Mouse (Mus musculus) lung, postnatal 25 days (tissue): Measurements from ENCODE around the gene Calhm1.

Experiments used
- DNase-seq: peaks from one replicate; pipeline ENCODE4 v3.0.0; 2022; ENCODE audit warnings: low spot score

Calhm1 gene

DNA sequence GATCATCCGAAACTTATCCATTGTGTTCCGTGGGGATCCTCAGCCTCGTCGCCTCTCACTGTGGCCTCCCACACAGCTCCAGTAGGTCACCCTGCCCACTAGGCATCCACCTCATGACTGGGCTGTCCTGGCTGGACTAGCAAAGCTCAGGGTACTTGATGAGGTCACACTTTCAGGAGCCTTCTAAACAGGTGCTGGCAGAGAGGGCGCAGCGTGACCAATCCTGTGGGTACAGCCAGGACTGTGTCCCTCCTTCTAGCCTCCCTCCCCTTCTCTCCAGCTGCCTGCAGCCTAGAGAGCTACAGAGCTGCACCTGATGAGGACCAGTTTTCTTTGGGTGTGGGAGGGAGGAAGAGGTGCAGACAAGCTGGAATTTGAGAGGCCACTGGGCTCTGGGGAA lies at the start of gene Calhm1:
TSS of gene Calhm1 (minus strand) at position 101 of the 400 bp plus-strand sequence.
- no peak for DNase-seq

DNA sequence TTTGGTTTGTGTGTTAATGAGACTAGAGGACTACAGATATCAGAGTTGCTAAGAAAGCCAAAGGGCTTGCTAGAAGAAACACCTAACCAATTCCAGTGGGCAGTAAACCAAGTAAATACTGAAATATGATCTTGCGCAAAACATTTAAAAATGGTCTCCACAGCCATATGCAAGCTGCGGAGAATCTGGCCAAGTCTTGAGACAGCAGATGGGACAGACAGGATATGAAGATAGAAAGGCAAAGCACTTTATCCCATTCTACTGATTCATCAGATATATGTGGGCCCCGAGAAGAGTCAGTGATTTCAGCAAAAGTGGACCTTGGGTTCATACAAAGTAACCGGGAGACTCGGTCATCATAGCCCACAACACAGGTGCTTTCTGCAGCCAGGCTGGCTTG lies 48.1 kb upstream of the Calhm1 start:
- no peak for DNase-seq

DNA sequence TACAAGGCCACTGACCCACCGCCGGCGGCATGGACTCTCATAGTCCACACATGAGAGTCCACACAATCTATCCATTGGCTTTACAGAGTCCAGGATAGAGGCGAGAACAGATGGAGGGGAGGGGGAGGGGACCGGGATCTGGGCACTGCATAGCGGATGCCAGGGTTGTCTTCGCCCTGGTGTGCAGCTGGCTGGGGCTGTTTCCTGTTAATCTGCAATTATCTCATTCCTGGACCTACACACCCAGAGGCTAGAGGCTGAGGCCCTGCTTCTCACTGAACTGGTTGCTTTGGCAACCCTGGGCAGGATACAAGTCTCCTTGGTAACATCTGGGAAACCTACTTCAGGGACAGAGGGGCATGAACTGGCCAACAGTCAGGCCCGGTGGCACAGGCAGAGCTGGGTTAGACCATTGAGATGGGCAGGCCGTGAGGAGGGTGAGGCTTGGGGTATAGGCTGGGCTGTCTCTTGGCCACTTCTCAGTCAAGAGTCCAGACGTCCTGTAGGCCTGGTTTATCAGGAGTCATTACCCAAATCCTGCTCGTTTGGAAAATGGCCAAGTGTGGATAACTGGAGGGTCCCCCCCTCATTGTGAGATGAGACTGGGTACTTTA lies 44.6 kb upstream of the Calhm1 start:
- no peak for DNase-seq

DNA sequence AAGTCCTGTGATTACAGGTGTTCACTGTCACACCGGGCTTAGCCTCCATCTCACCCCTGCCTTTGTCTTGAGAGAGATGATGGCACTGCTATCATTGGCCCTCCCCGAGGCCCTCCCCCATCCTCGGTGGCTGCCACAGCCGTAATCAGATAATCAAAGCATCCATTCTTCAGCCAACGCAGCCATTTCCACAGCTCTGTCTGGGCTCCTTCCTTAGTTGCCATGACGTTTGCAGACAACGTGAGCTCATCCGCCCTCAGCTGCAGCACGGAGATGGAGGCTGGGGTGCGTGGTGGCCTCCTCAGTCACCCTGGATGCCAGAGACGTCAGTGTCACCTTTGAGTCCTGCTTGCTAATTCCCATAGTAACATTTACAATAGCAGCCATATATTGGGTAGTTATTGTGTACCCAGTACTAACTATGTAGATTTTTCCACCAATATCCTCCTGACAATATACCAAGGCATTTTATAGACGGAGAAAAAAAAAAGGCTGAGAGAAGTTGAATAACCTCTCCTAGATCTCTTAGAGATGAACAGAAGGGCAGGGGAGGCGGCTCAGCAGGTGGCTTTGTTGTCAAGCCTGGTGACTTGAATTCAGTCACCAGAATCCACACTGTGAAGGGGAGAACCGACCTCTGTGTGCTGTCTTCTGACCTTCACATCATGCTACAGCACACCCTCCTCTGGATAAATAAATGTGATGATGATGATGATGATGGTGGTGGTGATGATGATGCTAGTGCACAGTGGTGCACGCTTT lies 42.6 kb upstream of the Calhm1 start:
- no peak for DNase-seq

DNA sequence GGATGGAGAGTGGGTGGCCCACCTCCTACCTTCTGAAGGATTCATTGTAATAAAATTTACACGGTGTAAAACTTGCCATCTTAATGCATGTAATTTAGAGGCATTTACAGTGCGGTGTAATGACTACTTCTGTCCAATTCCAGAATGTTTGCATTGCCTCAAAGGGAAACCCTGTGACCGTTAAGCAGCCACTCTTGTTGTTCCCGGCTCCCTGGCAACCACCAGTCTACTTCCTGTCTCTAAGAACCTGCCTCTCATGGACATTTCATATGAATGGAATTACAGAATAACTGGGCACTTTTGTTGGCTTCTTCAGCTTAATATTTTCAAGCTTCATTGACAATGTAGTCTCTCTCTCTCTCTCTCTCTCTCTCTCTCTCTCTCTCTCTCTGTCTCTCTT lies 40.7 kb upstream of the Calhm1 start:
- DNase-seq: no peak

DNA sequence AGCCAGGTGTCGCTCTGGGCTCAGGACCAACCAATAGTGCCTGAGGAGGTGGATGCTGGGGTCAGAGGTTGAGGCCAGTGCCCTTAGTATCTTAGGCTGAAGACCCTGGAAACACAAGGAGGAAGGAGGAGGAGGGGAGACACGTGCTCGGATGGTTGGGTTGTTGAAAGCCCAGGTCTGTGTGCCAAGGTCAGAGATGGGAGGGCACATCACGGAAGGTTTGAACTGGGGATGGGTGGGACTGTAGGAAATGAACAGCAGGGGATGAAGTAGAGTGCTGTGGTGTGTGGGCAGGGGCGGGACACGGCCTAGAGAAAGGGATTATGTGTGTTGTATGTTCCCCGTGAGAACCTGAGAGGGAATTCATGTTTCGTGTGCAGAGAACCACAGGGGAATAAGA lies 40.2 kb upstream of the Calhm1 start:
- DNase-seq: no peak

DNA sequence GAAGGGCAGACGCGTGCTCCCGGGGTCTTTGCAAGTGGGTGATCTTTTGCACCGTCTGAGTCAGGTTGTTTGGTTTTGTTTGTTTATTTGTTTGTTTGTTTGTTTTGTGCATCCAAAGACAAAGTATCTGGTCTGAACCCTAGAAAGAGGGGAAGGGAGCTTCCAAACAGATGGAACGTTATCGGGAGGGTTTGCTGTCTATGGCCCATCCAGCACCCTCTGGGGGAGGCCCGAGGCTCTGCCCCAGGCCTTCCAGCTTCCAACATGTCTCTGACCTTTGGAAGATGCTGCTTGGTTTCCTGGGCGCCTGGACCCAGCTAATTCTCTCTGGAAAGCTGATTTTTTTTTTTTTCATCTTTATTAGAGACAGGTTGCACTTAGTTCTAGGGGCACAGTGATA lies 36.0 kb upstream of the Calhm1 start:
- DNase-seq: no peak

DNA sequence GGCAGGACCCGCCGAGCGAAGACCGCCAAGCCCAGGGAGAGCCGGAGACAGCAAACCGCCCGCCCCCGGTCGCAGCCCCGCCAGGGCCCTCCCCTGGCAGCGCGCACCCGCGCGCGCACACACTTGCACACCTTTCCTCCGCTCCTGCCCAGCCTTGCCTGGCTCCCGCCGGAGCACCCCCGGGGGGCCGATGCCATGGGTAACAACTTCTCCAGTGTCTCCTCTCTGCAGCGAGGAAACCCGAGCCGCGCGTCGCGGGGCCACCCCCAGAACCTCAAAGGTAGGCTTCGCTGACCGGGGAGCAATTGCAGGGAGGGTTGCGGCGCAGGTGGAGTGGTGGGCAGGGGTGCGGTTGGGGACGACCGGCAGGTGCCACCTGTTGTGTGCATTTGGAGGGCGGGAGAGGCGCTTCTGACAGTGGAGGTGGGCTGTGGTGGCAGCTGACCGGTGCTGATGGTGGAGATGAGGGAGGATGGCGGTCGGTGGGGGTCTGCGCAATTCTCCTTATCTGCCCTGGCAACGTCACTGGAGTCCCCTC lies 35.3 kb upstream of the Calhm1 start:
- DNase-seq: no peak

DNA sequence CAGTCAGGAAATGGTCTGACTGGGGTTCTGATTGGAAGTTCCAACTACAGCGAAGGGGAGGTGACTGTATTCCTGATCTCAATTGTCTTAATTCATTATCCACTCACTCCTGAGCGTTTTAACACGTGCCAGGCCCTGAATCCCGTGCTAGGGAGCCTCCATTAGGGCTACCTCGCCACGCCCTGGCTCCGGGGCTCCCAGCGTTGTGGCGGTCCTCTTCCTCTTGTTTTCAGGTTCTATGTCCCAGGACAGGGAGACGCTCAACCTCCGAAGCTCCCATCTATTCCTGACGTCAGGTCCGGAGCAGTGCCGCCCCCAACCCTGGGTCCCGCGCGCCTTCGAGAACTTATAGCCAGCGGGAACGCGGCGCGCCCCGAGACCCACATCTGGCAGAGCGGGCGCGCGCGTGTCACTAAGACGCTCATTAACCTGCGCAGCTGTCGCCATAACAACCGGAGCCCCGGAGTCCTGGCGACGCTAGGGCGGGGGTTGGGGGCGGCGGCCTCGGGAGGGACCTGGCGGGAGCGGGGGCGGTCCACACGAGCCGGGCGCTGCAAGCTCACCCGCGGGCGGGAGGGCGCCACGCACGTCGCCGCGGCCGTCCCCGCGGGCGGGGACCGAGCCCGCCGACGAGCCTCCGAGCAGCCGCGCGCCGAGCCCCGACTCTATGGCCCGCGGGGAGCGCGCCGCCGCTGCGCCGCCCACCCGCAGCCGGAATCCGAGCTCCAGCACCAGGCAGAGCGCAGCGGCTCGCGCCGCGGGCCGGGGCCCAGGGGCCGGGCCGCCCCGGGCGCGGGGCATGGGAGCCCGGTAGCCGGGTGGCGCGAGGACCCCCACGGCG lies 34.6 kb upstream of the Calhm1 start, which contains the start of gene Neurl1a:
TSS of gene Neurl1a (plus strand) at position 390 of the 841 bp plus-strand sequence.
- DNase-seq: peak; percentile 7

DNA sequence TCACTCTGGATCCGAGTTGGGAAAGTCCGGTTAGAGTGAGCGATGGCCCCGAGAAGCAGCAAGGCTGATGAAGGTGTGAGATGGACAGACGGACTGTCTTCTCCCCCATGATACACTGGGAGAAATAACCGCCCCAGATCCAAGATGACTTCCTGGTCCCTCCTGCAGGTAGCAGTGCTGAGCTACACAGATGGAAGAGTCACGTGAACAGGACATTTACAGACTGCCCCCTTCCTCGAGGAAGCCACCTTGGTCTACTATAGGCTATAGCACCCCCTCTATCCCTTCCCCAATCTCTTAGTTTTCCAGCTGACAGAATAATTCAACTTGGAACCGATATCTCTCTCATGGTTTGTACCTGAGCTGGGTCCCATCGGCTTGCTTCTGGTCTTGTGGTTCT lies 33.9 kb upstream of the Calhm1 start:
- DNase-seq: peak; percentile 23

DNA sequence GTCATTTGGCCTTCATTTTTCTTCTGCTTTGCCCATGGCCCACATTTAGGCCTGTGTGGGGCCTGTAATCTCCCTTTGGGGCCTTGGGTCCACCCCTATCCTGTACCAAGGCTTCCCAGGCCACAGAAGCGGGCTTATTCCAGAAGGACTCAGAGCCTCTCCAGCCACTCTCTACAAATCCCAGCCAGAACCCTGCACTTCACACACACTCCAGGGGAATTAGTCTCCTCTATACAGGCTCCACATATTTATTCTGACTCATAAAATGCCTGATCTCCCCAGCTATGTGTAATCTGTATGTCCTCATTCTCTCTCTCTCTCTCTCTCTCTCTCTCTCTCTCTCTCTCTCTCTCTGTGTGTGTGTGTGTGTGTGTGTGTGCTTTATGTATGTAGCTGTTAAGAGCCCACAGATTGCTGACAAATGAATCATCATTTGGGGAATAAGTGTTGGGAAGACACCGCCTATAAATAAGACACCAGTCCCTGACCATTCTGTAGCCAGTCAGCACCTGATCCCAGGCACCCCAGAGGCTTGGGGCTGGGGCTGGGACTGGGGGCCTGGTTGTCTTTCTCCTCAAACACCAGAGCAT lies 33.0 kb upstream of the Calhm1 start:
- DNase-seq: no peak

DNA sequence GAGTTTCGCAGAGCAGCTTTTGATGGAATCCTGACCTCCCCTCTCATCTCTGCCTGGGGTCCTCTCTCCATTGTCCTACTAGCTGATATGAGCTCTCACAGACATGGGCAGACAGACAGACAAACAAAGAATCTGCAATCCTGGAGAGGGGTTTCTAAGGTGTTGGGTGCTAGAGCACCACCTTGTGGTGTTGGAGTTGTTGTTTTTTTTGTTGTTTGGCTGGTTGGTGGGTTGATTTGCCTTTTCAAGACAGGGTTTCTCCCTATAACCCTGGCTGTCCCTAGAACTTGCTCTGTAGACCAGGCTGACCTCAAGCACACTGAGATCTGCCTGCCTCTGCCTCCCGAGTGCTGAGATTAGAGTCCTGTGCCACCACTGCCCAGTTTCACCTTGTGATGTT lies 31.4 kb upstream of the Calhm1 start:
- DNase-seq: no peak

DNA sequence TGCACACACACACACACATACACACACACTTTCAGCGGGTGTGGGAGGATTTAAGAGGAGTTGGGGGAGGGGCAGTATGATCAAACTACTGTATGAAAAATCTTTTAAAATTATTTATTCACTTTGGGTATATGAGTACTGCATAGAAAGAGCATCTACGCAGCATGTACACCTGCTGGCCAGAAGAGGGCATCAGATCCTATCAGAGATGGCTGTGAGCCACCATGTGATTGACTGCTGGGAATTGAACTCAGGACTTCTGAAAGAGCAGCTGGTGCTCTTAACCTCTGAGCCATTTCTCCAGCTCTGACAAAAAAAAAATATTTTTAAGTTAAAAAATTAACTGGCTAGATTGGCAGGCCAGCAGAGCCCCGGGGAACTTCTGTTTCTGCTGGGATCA lies 30.5 kb upstream of the Calhm1 start:
- DNase-seq: peak; percentile 20

DNA sequence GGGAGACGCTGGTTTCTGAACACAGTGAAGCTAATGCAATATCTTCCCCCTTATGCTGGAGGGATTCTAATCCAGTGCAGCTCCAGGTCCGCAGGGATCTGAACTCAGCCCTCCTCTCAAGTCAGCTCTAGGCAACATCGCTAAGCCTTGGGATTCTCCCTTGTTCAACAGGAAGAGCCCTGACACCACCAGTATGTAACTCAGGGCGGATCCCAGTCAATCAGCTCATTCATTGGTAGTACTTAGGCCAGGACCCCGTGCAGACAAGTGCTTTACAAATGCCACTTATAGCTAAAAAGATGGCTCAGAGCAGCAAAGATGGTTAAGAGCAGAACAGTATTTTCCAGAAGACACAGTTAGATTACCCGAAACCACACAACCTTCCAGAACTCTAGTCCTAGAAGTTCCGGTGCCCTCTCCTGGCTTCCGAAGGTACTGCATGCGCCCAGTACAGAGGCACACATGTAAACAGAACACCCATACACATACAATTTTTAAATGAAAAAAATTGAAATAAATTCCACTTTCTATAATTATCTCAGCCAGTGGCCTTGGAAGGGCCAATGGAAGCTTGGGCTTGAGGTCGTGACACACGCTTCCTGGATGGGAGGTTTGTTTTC lies 24.8 kb upstream of the Calhm1 start:
- peak; percentile 78 for DNase-seq

DNA sequence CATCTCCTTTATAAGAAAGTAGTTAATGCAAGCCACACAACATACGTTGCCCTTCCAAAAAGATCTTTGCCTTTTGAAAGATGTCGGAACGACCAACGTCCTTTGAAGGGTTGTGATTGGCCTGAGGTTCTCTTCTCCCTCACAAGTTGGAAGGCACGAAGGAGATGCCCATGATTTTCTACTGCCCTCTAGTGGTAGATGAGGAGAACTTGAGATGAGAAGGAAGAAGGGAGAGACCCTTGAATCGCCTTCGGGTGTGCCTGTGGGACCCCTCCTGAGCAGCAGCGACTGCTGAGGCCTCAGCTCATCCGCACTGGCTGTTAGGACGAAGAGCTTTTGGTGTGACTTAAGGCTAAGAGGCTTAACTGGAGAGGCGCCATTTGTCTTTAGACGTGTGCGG lies 24.2 kb upstream of the Calhm1 start:
- DNase-seq: peak; percentile 47

DNA sequence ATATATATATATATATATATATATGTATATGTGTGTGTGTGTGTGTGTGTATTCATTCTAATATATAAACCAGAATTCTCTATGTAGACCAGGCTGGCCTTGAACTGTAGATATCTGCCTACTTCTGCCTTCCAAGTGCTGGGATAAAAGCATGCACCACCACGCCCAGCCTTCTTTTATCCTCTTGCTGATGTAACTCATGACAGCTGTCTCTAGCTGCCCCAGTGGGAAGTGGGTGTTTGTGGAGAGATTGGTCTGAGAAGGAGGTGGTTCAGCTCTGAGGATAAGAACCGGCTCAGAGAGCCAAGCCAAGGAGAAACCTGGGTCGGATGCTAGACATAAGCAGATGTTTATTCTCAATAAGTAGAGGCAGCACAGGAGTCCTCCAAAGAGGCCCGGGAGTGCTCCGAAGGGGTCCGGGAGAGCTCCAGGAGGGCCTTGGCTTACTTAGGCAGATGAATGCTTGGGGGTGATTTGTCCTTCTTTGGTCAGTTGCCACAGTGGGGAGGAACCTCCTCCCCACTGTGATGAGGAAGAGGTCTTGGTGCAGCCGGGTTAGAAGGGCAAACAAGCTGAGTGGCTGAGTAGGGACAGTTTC lies 23.7 kb upstream of the Calhm1 start:
- DNase-seq: no peak

DNA sequence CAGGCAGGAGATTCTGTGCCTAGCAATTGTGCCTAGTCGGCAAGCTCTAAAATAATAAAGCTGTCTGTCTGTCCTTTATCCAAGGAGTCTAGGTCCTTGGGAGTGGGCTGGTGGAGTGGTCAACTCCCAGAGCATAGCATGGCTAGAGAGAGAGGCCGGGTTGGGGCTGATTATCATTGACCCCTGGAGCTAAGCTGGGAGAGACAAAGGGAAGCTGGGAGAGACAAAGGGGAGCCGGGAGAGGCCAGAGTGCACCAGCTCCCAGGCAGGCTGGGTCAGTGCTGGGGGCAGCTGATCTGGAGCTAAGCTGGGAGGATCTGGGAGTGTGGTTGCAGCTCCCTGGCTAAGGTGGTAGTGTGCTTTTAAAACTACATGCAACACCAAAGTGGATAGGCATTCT lies 22.7 kb upstream of the Calhm1 start:
- no peak for DNase-seq

DNA sequence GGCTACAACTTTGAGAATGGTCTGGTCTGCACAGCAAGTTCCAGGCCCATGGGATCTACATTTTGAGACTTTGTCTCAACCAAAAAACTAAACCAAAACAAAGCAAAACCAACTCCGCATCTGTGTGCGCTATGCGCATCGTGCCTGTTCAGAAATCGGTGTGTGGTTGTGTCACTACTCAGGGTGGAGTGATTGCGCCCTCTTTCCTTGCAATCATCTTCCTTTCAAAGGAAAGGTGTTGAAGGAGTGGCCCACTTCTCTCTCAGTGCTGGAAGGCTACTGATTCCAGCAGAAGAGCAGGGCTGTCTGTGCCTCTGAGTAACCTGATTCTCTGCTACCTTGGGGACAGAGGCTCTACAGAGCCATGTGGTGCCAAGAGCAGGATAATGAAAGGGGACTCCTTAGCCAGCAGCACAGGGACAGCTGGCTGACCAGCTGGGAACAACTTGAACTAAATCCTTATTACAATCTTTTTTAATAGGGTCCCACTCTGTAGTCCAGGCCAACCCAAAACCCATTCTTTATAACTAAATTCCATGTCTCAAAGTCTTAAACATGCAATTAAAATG lies 19.2 kb upstream of the Calhm1 start:
- DNase-seq: no peak

DNA sequence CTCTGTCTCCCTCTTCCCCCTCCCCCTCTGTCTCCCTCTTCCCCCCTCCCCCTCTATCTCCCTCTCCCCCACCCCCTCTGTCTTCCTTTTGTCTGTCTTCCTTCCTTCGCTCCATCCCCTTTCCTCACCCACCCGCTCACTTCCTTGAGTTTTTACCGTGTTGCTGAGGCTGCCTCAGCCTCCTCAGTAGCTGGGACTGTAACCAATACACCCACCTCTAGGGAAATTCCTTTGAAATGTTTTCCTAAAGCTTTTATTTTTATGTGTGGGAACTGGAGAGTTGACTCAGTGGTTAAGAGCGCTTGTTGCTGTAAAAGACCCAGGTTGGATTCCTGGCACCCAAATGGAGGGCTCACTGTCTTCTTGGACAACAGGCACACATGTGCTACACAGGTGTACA lies 17.6 kb upstream of the Calhm1 start:
- no peak for DNase-seq

DNA sequence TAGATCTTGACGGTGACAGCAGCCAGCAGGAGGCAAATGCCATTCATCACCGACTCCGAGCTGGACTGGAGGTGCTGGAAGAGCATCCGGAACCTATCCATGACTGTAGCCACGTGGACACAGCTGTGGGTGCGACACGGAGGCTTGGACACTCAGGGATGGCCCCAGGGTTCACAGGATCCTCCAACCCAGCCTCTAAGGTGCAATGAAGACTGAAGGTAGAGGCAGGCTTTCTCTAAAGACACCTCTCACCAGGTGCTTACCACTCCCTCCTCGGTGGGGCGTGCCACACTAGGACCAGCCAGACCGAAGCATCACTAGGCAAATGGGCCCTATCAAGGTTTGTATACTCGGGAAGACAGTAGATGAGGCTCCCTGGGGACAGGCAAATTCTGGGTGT lies 13.6 kb upstream of the Calhm1 start, which contains the start of gene Calhm3:
TSS of gene Calhm3 (minus strand) at position 101 of the 400 bp plus-strand sequence.
- DNase-seq: no peak

DNA sequence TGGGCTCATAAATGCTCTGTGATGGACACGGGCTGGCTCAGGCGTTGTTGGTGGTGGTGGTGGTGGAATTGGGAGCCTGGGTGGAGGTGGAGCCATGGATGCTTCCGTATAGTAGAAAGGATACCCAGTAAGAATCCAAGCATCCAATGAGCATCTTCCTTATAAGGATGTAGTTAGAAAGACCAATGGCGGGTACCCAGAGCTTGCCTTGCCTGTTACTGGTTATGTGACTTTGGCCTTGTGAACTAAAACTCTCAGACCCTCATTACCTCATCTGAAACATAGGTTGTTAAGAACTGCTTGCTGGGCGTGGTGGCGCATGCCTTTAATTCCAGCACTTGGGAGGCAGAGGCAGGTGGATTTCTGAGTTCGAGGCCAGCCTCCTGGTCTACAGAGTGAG lies 9.7 kb upstream of the Calhm1 start:
- DNase-seq: no peak
